Mouse (Mus musculus) G1E (cell line): ENCODE measurements around the gene Grk3.

Experiments
- GATA1 ChIP-seq: IDR thresholded peaks from 2 replicates; pipeline ENCODE4 v1.6.1; 2012; ENCODE audit warnings: borderline replicate concordance, low read length, inconsistent platforms, mixed read lengths
- POLR2AphosphoS5 ChIP-seq: IDR thresholded peaks from 2 replicates; pipeline ENCODE4 v1.6.1; 2012; ENCODE audit warnings: low read depth, low read length, inconsistent platforms; ENCODE audit not compliant: insufficient replicate concordance
- TAL1 ChIP-seq: conservative IDR thresholded peaks from 2 replicates; pipeline ENCODE4 v1.6.1; 2012; ENCODE audit warnings: low read depth, low read length, inconsistent platforms, mixed read lengths

- no peak for TF ChIP-seq TAL1
- TF ChIP-seq POLR2AphosphoS5: no peak
- TF ChIP-seq GATA1: no peak
These were observed 33.7 kb downstream of the Grk3 start for GRCm38 (mm10) chr5:112981931-112982330.
